Mouse (Mus musculus): ENCODE measurements around the gene Pitpna.
"Not testable (repeated sequence)": the region's sequence is repeated elsewhere in the genome, so short reads cannot be mapped to it uniquely, and the experiment has no call there.

Gene Pitpna

GRCm38 (mm10) chr11:75594431-75594830 lies 6.5 kb downstream of the Pitpna start:
- DNase-seq, result peak; percentile 56

DNA sequence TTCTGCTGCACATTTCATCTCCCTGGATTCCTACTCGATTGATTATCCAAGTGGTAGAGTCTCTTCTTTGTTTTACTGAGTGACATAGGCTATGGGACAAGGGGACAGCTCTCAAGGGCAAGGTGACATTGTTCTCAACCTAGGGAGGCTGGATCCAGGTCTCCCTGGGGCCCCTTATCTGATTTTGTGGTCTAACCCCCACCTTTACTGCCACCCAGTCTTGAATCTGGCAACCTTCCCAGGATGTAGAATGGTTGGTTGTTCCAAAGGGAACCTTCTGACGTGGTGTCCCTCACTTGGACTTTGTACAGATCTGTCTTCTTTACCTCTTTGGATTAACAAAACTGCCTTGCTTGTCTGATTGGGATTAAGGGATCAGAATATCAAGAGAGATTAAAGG lies 7.5 kb downstream of the Pitpna start:
- DNase-seq, result no peak

GRCm38 (mm10) chr11:75595816-75596215 lies 7.9 kb downstream of the Pitpna start:
- no peak for DNase-seq

DNA sequence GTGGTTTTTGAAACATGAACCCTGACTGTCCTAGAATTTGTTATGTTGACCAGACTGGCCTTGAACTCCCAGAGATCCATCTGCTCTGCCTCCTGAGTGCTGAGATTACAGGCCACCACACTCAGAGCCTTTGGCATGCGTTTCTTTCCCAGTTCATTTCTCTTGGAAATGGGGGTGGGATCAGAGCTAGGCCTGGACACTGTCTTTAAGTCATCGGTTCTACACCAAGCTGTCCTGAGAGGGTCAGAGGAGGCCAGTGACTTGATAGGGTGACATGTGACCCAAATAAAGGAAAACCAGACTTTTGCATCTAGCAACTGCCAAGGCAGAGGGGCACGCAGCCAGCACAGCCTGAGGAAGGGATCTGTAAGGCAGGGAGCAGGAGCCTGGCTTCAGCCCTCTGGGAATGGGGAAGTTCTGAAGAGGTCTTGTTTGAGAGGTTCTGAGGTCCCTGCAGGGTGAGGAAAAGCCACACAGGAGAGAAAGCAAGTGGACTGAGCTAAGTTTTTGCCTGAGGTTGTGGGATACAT lies 8.9 kb downstream of the Pitpna start:
- DNase-seq, result no peak

DNA sequence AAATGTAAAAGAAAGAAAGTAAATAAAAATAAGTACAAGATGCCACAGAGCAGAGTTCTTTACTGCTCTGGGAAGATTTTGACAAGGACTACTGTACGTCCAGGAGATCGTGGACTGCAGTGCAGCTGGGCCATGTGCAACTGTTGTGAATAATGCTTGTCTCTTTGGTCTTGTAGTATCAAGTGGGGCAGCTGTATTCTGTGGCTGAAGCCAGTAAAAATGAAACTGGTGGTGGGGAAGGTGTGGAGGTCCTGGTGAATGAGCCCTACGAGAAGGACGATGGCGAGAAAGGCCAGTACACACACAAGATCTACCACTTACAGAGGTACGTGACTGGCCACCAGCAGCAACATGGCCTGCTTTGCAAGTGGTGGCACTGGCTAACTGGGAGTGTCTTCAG lies 10.1 kb downstream of the Pitpna start:
- DNase-seq, result no peak

DNA sequence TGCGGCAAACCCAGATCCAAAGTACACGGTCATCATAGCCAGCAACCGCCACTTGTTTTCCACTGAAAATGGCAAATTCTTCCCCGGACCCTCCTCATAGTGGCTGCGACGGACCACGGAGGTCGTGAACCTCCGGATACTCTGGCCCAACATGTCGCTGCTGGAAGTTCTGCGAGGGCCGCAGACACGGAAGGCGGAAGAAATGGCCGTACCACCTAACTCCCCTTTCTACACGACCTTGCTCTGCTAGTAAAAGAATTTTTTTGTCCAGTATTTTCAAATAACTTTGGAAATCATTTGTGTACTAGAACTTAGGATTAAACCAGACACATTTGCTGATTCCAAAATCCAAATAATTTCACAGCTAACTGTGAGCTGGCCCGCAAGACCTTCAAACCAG lies 11.9 kb downstream of the Pitpna start:
- not testable (repeated sequence) for DNase-seq

DNA sequence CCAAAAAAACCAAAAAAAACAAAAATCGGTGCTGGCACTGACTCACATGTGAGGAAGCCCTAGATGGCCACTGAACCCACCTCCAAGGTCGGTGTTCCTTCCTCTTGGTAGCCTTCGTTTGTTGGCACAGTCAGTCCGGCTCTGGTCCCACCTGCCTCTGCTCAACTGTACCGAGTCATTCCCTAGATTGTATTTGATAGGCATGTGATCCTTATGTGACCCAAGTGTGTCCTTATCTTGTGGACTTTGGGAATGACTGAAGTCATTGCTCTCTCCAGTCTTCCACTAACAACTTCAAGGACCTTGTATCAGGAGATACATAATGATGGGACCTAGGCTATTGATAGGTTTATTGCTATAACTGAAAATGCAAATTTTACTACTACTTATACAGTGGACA lies 16.9 kb downstream of the Pitpna start:
- no peak for DNase-seq

DNA sequence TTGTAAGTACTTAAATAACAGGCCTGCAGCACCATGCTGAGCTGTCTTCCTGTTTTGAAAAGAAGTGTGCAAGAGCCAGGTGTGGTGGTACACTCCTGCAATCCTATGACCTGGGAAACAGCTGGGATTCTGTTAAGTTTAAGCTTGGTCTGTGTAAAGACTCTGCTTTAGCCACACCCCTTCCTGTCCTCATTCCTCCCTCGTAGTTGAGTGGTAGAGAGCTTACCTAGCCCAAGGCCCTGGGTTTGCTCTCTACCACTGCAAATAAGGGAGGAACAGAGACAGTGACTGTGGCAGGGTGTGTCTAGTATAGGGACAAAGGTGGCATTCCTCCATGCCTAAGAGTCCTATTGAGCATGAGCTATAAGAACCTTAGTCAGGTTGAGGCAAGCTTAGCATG lies 17.4 kb downstream of the Pitpna start:
- DNase-seq, result no peak

- DNase-seq, result no peak
These were observed 20.9 kb downstream of the Pitpna start for GRCm38 (mm10) chr11:75608776-75609175.

DNA sequence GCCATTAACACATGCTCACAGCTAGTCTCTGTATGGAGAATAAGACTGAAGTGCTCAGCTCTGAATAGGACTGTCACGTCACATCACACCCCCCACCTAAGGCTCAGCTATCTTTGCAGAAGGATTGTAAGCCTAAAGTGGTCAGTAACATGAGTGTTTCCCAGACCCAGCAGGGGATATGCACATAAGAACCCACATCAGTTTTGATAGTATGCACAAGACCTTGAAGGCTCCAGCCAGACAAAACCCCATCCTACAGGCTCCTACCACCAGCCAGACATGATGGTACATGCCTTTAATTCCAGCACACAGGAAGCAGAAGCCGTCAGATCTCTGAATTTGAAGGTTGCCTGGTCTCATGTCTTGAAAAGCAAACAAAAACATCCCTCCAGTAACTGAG lies 22.1 kb downstream of the Pitpna start:
- DNase-seq, result no peak

DNA sequence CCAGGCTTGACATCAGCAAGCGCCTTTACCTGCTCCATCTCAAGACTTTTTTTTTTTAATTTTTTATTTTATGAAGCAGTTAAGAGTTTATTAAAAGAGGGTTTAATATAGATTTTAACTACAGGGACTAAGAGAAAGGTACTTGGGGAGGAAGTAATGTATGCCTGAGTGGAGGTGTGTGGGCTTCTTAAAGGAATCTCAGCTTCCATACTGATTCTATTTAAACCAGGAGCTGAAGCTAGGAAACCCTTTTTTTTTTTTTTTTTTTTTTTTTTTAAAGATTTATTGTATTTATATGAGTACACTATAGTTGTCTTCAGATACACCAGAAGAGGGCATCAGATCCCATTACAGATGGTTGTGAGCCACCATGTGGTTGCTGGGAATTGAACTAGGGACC lies 26.9 kb downstream of the Pitpna start:
- DNase-seq, result no peak

DNA sequence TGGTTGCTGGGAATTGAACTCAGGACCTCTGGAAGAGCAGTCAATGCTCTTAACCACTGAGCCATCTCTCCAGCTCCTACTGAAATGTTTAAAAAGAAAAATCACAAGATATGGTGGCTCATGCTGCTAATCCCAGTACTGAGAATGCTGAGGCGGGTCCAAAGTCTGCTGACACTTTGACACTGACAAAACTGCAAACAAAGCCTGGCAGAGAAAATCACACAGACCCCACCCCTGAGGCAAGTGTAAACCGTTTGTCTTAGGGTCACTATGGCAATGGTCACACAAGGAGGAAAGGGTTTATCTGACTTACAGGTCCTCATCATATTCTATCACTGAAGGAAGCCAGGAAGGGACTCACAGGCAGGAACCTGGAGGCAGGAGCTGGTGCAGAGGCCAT lies 27.7 kb downstream of the Pitpna start:
- no peak for DNase-seq

- peak; percentile 71 for DNase-seq
These were observed 31.2 kb downstream of the Pitpna start for GRCm38 (mm10) chr11:75619133-75619532.

- no peak for DNase-seq
These were observed 32.4 kb downstream of the Pitpna start for GRCm38 (mm10) chr11:75620136-75620780.

DNA sequence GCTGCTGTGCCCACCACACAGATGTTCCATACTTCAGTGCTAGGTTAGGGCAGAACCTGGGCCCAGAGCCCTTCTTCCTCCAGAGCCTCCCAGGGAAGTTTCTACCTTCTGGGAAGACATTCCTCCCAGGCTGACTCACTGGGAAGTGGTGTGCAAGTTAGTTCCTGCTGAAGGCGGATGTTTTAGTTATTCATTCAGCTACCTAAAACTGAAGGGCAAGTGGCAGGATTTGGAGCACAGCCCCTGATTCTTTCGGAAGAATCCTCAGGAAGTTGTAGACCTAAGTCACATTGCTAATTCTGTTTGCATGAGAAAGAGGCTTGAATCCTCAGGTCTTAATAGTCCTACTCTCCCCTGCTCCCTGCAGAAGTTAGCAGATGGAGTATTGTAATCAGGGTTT lies 33.5 kb downstream of the Pitpna start:
- no peak for DNase-seq

DNA sequence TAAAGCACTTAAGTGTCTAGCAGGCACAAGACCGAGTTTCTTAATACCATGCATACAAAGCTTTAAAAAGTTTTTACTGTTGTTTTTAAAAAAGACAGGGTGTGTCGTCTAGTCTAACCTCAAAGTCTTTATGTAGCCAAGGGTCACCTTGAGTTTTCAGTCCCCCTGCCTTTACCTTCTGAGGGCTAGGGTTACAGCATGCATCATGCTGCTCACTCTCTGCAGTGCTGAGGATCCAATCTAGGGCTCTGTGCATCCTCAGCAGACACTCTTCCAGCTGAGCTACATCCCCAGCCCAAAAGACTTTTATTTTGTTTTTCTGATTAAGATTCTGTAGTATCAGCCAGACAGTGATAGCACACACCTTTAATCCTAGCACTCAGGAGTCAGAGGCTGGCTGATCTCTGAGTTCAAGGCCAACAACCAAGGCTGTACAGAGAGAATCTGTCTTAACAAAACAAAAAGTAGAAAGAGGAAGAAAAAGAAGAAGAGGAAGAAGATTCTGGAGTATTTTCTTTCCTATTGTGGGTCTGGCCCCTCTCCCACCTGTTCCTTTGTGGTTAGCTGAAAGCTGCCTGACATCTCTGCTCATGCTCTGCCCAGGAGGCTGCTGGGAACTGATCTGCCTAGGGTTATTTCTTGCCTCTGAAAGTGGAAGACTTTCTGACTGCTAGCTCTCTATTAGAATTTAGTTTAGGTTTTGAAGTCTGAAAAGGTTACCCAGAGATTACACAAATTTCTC lies 34.9 kb downstream of the Pitpna start:
- DNase-seq, result peak; percentile 66

- DNase-seq, result no peak
These were observed 36.2 kb downstream of the Pitpna start for GRCm38 (mm10) chr11:75624102-75624554.

- DNase-seq, result no peak
These were observed 37.9 kb downstream of the Pitpna start for GRCm38 (mm10) chr11:75625820-75626219.

- DNase-seq, result no peak
These were observed 42.2 kb downstream of the Pitpna start for GRCm38 (mm10) chr11:75630098-75630497.

DNA sequence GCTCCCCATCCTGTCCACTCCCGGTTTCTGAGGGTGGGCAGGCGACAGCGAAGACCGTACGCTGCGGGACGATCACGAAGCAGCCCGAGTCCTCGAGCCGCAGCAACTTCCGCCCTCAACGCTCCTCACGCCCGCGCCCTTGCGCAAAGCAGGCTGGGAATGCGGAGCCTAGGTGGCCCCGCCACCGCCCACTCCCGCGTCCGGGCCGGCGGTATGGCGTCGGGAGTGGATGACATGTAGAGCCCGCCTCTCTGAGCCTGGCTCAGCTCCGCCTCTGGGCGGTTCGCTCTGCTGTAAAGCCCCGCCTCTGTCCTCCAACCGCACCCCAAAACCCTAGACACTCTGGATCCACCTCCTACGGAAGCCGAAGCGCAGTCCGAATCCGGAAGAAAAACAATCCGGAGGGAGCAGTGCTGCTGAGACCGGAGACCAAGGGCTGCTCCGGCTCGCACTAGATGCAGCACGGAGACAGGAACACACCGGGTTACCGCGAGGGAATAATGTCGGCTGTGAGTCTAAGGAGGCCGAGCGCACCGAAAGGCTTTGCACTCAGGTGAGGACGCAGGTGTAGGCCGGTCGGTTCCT lies 42.8 kb downstream of the Pitpna start, which contains the start of gene Inpp5k:
Gene Inpp5k (plus strand): TSS at position 344 of the 585 bp plus-strand sequence.
- peak; percentile 97 for DNase-seq

- peak; percentile 56 for DNase-seq
These were observed 43.8 kb downstream of the Pitpna start for GRCm38 (mm10) chr11:75631561-75632225.

GRCm38 (mm10) chr11:75632921-75633320 lies 45.0 kb downstream of the Pitpna start:
- no peak for DNase-seq

DNA sequence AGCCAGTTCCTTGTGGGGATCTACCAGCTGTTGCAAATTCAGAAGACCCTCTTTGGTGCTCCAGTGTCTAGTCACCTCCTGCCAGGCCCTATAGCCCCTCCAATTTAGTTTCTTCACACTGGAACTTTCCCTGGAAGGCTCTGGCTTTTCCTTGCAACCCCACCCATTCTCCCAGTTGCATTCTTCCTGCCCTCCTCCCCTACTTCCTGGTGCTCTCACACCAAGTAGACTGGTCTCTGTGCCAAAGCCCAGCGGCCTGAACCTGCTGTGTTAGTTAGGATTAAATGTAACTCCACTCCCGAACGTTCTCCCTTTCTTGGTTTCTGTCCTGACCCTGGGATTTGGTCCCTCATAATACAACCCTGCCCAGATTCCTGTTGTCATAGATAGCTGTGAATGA lies 46.9 kb downstream of the Pitpna start:
- no peak for DNase-seq

Measured in thymus, postnatal 14 days (tissue).